Mouse (Mus musculus): ENCODE measurements around the gene Zfp60. TPM values are rescaled to one million over a fixed set of nuclear protein-coding genes. Genes with fewer than 3 reads are reported as not detected.
"Not testable (repeated sequence)": the region's sequence is repeated elsewhere in the genome, so short reads cannot be mapped to it uniquely, and the experiment has no call there.

Gene Zfp60
- polyA plus RNA-seq, 1 experiment: 8.0 TPM

- H3K27me3 ChIP-seq (ENCODE audit: control insufficient read depth, insufficient read depth, low read length): no peaks in the 10 kb centered on the region
- no peak for TF ChIP-seq POLR2A (IDR thresholded peaks at IDR 0.05; ENCODE audit: control insufficient read depth, low read depth, low read length)
- TF ChIP-seq CTCF (IDR thresholded peaks at IDR 0.05; ENCODE audit: control insufficient read depth, insufficient read depth, insufficient replicate concordance, low read depth, low read length): no peak
- no peaks in the 10 kb centered on the region; the same call in 1 of the 2 replicates for H3K4me1 ChIP-seq (ENCODE audit: control insufficient read depth, insufficient read depth, low read length)
- peak overlapping the region; percentile 59; the same call in 1 of the 2 replicates for H3K27ac ChIP-seq (ENCODE audit: control insufficient read depth, insufficient read depth, low read depth, low read length)
- H3K36me3 ChIP-seq (ENCODE audit: control insufficient read depth, insufficient read depth, low read length): no peaks in the 10 kb centered on the region
- peak overlapping the region; percentile 90 for H3K4me3 ChIP-seq (ENCODE audit: control insufficient read depth, low read depth, low read length)
These were observed 757 bp downstream of the Zfp60 start for GRCm38 (mm10) chr7:27731946-27732345.

GRCm38 (mm10) chr7:27732508-27732907 is 1.3 kb downstream of the Zfp60 start:
- Histone ChIP-seq H3K4me1 (ENCODE audit: control insufficient read depth, insufficient read depth, low read length) (no peaks in the 10 kb centered on the region), H3K36me3 (ENCODE audit: control insufficient read depth, insufficient read depth, low read length) (no peaks in the 10 kb centered on the region), H3K27me3 (ENCODE audit: control insufficient read depth, insufficient read depth, low read length) (no peaks in the 10 kb centered on the region), H3K4me3 (ENCODE audit: control insufficient read depth, low read depth, low read length) (no peak overlapping the region), H3K27ac (ENCODE audit: control insufficient read depth, insufficient read depth, low read depth, low read length) (no peak overlapping the region)
- TF ChIP-seq POLR2A (IDR thresholded peaks at IDR 0.05; ENCODE audit: control insufficient read depth, low read depth, low read length) (no peak), CTCF (IDR thresholded peaks at IDR 0.05; ENCODE audit: control insufficient read depth, insufficient read depth, insufficient replicate concordance, low read depth, low read length) (no peak)

- Histone ChIP-seq H3K4me1 (ENCODE audit: control insufficient read depth, insufficient read depth, low read length) (no peaks in the 10 kb centered on the region), H3K27ac (ENCODE audit: control insufficient read depth, insufficient read depth, low read depth, low read length) (no peak overlapping the region), H3K36me3 (ENCODE audit: control insufficient read depth, insufficient read depth, low read length) (no peaks in the 10 kb centered on the region; the same call in 1 of the 2 replicates), H3K27me3 (ENCODE audit: control insufficient read depth, insufficient read depth, low read length) (no peaks in the 10 kb centered on the region), H3K4me3 (ENCODE audit: control insufficient read depth, low read depth, low read length) (peak overlapping the region; percentile 68)
- TF ChIP-seq CTCF (IDR thresholded peaks at IDR 0.05; ENCODE audit: control insufficient read depth, insufficient read depth, insufficient replicate concordance, low read depth, low read length) (no peak), POLR2A (IDR thresholded peaks at IDR 0.05; ENCODE audit: control insufficient read depth, low read depth, low read length) (no peak)
These were observed 4.3 kb downstream of the Zfp60 start for GRCm38 (mm10) chr7:27735457-27735856.

GRCm38 (mm10) chr7:27756351-27757047 is 25.3 kb downstream of the Zfp60 start:
- Histone ChIP-seq H3K27ac (ENCODE audit: control insufficient read depth, insufficient read depth, low read depth, low read length) (no peak overlapping the region), H3K27me3 (ENCODE audit: control insufficient read depth, insufficient read depth, low read length) (no peaks in the 10 kb centered on the region), H3K36me3 (ENCODE audit: control insufficient read depth, insufficient read depth, low read length) (no peaks in the 10 kb centered on the region), H3K4me1 (ENCODE audit: control insufficient read depth, insufficient read depth, low read length) (no peaks in the 10 kb centered on the region), H3K4me3 (ENCODE audit: control insufficient read depth, low read depth, low read length) (no peak overlapping the region)
- no peak for TF ChIP-seq CTCF (IDR thresholded peaks at IDR 0.05; ENCODE audit: control insufficient read depth, insufficient read depth, insufficient replicate concordance, low read depth, low read length)
- no peak for TF ChIP-seq POLR2A (IDR thresholded peaks at IDR 0.05; ENCODE audit: control insufficient read depth, low read depth, low read length)

GRCm38 (mm10) chr7:27757048-27757375 is 25.8 kb downstream of the Zfp60 start:
- Histone ChIP-seq H3K27ac (ENCODE audit: control insufficient read depth, insufficient read depth, low read depth, low read length) (no peak overlapping the region), H3K4me3 (ENCODE audit: control insufficient read depth, low read depth, low read length) (no peak overlapping the region), H3K27me3 (ENCODE audit: control insufficient read depth, insufficient read depth, low read length) (no peaks in the 10 kb centered on the region), H3K36me3 (ENCODE audit: control insufficient read depth, insufficient read depth, low read length) (no peaks in the 10 kb centered on the region), H3K4me1 (ENCODE audit: control insufficient read depth, insufficient read depth, low read length) (no peaks in the 10 kb centered on the region)
- TF ChIP-seq CTCF (IDR thresholded peaks at IDR 0.05; ENCODE audit: control insufficient read depth, insufficient read depth, insufficient replicate concordance, low read depth, low read length): no peak
- no peak for TF ChIP-seq POLR2A (IDR thresholded peaks at IDR 0.05; ENCODE audit: control insufficient read depth, low read depth, low read length)

GRCm38 (mm10) chr7:27765176-27765886 is 34.1 kb downstream of the Zfp60 start:
- Histone ChIP-seq H3K36me3 (ENCODE audit: control insufficient read depth, insufficient read depth, low read length) (no peaks in the 10 kb centered on the region), H3K4me1 (ENCODE audit: control insufficient read depth, insufficient read depth, low read length) (peaks cover 2% of the 10 kb centered on the region), H3K27ac (ENCODE audit: control insufficient read depth, insufficient read depth, low read depth, low read length) (no peak overlapping the region), H3K4me3 (ENCODE audit: control insufficient read depth, low read depth, low read length) (no peak overlapping the region; the same call in 1 of the 2 replicates), H3K27me3 (ENCODE audit: control insufficient read depth, insufficient read depth, low read length) (no peaks in the 10 kb centered on the region)
- no peak for TF ChIP-seq CTCF (IDR thresholded peaks at IDR 0.05; ENCODE audit: control insufficient read depth, insufficient read depth, insufficient replicate concordance, low read depth, low read length)
- TF ChIP-seq POLR2A (IDR thresholded peaks at IDR 0.05; ENCODE audit: control insufficient read depth, low read depth, low read length): no peak

GRCm38 (mm10) chr7:27789306-27789705 is 58.1 kb downstream of the Zfp60 start:
- H3K4me1 ChIP-seq (ENCODE audit: control insufficient read depth, insufficient read depth, low read length): no peaks in the 10 kb centered on the region
- no peak overlapping the region for H3K27ac ChIP-seq (ENCODE audit: control insufficient read depth, insufficient read depth, low read depth, low read length)
- H3K36me3 ChIP-seq (ENCODE audit: control insufficient read depth, insufficient read depth, low read length): no peaks in the 10 kb centered on the region
- no peaks in the 10 kb centered on the region for H3K27me3 ChIP-seq (ENCODE audit: control insufficient read depth, insufficient read depth, low read length)
- no peak for TF ChIP-seq CTCF (IDR thresholded peaks at IDR 0.05; ENCODE audit: control insufficient read depth, insufficient read depth, insufficient replicate concordance, low read depth, low read length)
- TF ChIP-seq POLR2A (IDR thresholded peaks at IDR 0.05; ENCODE audit: control insufficient read depth, low read depth, low read length): no peak
- H3K4me3 ChIP-seq (ENCODE audit: control insufficient read depth, low read depth, low read length): no peak overlapping the region

GRCm38 (mm10) chr7:27793865-27794264 is 62.7 kb downstream of the Zfp60 start:
- H3K36me3 ChIP-seq (ENCODE audit: control insufficient read depth, insufficient read depth, low read length); H3K27ac ChIP-seq (ENCODE audit: control insufficient read depth, insufficient read depth, low read depth, low read length); H3K4me1 ChIP-seq (ENCODE audit: control insufficient read depth, insufficient read depth, low read length); H3K4me3 ChIP-seq (ENCODE audit: control insufficient read depth, low read depth, low read length); H3K27me3 ChIP-seq (ENCODE audit: control insufficient read depth, insufficient read depth, low read length): not testable (repeated sequence)

All from testis, adult 2 months (tissue).